Comparison of ENCODE assay signal across 9 mouse cellular contexts in the genomic region with DNA sequence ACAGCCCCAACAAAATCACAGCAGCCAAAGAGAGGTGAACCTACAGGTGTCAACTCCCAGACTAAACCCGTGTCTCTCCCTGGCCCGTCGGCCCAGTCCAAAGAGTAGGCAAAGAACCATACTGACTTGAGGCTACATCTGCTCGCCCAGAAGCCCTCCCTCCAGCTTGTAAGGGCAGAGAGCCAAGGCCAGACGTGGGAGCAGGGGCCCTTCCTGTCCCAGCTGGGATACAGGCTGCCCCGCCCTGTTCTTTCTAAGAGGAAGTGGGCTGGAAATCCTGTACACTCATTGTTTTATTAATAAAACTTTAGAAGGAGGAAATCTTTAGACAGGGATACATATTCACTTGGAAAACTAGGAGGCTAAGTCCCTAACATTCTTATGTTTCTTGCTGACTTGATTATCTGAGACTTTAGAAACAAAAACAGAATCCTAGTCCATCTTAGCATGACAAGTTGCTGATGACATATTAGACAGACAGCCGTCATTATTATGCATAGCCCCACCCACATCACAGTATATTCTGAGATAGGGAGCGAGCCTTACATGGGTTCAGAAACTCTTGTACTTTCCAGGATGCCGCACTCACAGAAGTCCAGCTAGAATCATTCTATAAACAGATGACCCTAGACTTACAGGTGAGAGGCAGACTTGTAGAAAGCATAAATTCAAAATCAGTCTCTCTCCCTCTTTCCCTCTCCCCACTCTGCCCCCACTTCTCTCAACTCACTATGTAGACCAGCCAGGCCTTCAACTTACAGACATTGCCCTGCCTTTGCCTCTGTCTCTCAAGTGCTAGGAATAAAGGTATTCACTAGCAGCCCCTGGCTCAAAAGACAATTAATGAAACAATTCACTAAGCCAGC.
A peak's percentile ranks its signal among the peaks of the same experiment; 100 is the strongest.
DNase-seq lines count a peak whose midpoint lies in the region; ATAC-seq and TF ChIP-seq lines count a peak whose summit lies in the region.
"Had no signal": no experiment of that assay in that cellular context is flagged by ENCODE, and none has a peak within 500 bp of the region (broad histone marks: within the 10 kb centered on the region; RNA-seq: fewer than 3 reads in every experiment).

No protein-coding gene starts in this region.

- peak; percentile 42 for DNase-seq in liver
- no peak for DNase-seq in liver, embryonic 11.5 days (ENCODE audit: low spot score)
- DNase-seq in heart, postnatal 25 days (ENCODE audit: low spot score) = peak; percentile 88
- no peak for DNase-seq in liver, adult 2 months (ENCODE audit: extremely low read depth, low read depth, low spot score)
- DNase-seq in ovary, postnatal 14 days (ENCODE audit: low spot score) = peak; percentile 50

- TF ChIP-seq POLR2A in cortical plate, adult 2 months (IDR thresholded peaks at IDR 0.05; ENCODE audit: extremely low read depth, insufficient read depth, low read length) = no peak
- no peak for TF ChIP-seq POLR2A in liver, adult 2 months (IDR thresholded peaks at IDR 0.05; ENCODE audit: extremely low read depth, insufficient read depth, low read length)

- H3K9ac ChIP-seq in liver, embryonic 11.5 days (ENCODE audit: low read depth, low read length) = no peak overlapping the region
- H3K9ac ChIP-seq in liver, adult 2 months (ENCODE audit: low read depth, low read length) = no peak overlapping the region
- no peak overlapping the region for H3K9ac ChIP-seq in forebrain, embryonic 16.5 days (replicated peaks; ENCODE audit: low read depth, low read length)

- H3K4me1 ChIP-seq in liver, embryonic 11.5 days (replicated peaks; ENCODE audit: control insufficient read depth, insufficient read depth, low read length) = 0 out of 2 replicates have a peak, but pooled peaks cover 4% of the 10 kb centered on the region
- peaks cover 8% of the 10 kb centered on the region for H3K4me1 ChIP-seq in cortical plate, adult 2 months (ENCODE audit: control insufficient read depth, insufficient read depth, low read length)
- peaks cover 10% of the 10 kb centered on the region for H3K4me1 ChIP-seq in liver, adult 2 months (ENCODE audit: control insufficient read depth, insufficient read depth, low read length)
- no peaks in the 10 kb centered on the region for H3K4me1 ChIP-seq in forebrain, embryonic 16.5 days (replicated peaks; ENCODE audit: control insufficient read depth, insufficient read depth, low read length)

- no peak overlapping the region for H3K4me3 ChIP-seq in liver, embryonic 11.5 days (ENCODE audit: low read depth, low read length)
- no peak overlapping the region for H3K4me3 ChIP-seq in cortical plate, adult 2 months (ENCODE audit: insufficient read depth, low read length)
- no peak overlapping the region for H3K4me3 ChIP-seq in liver, adult 2 months (ENCODE audit: insufficient read depth, low read depth, low read length)
- no peak overlapping the region for H3K4me3 ChIP-seq in forebrain, embryonic 16.5 days (replicated peaks; ENCODE audit: low read length)

- H3K79me2 ChIP-seq in liver, adult 2 months (ENCODE audit: control insufficient read depth, insufficient read depth, low read length) = peaks cover 14% of the 10 kb centered on the region; the same call in 1 of the 2 replicates

- intact Hi-C loops in heart, postnatal 25 days (cut with DNase I) = loop anchor here (2.0 to 5.0 kb wide), 2 partner anchors 17 to 122 kb away; no protein-coding TSS in a partner anchor

- H3K27ac ChIP-seq in liver, embryonic 11.5 days (ENCODE audit: low read depth, low read length) = no peak overlapping the region
- peak overlapping the region; percentile 89 for H3K27ac ChIP-seq in cortical plate, adult 2 months (ENCODE audit: insufficient read depth, low read length)
- peak overlapping the region; percentile 77 for H3K27ac ChIP-seq in liver, adult 2 months (replicated peaks; ENCODE audit: insufficient read depth, low read depth, low read length)
- H3K27ac ChIP-seq in forebrain, embryonic 16.5 days (ENCODE audit: low read length) = no peak overlapping the region; the same call in 1 of the 2 replicates

- 63% methylated on average over 9 of the region's 9 CpGs for WGBS in liver, embryonic 11.5 days
- 75% methylated on average over 9 of the region's 9 CpGs for WGBS in liver, adult 2 months
- 72% methylated on average over 9 of the region's 9 CpGs for WGBS in forebrain, embryonic 16.5 days

- no peak for TF ChIP-seq CTCF in cortical plate, adult 2 months (IDR thresholded peaks at IDR 0.05; ENCODE audit: extremely low read depth, insufficient read depth, low read length)
- no peak for TF ChIP-seq CTCF in liver, adult 2 months (IDR thresholded peaks at IDR 0.05; ENCODE audit: low read depth, low read length)

- H3K36me3 ChIP-seq in liver, embryonic 11.5 days (ENCODE audit: control insufficient read depth, insufficient read depth, low read length) = no peaks in the 10 kb centered on the region
- H3K36me3 ChIP-seq in liver, adult 2 months (ENCODE audit: control insufficient read depth, insufficient read depth, low read length) = no peaks in the 10 kb centered on the region
- H3K36me3 ChIP-seq in forebrain, embryonic 16.5 days (ENCODE audit: control insufficient read depth, insufficient read depth) = no peaks in the 10 kb centered on the region

- no peak overlapping the region for H3K4me2 ChIP-seq in liver, embryonic 11.5 days
- no peak overlapping the region for H3K4me2 ChIP-seq in forebrain, embryonic 16.5 days (ENCODE audit: low read length)

- H3K27me3 ChIP-seq in liver, embryonic 11.5 days (replicated peaks; ENCODE audit: control insufficient read depth, insufficient read depth, low read length) = no peaks in the 10 kb centered on the region
- no peaks in the 10 kb centered on the region for H3K27me3 ChIP-seq in liver, adult 2 months (ENCODE audit: control insufficient read depth, insufficient read depth, low read length)
- H3K27me3 ChIP-seq in forebrain, embryonic 16.5 days (replicated peaks; ENCODE audit: control insufficient read depth, insufficient read depth, low read length) = no peaks in the 10 kb centered on the region

- no peaks in the 10 kb centered on the region for H3K9me3 ChIP-seq in liver, embryonic 11.5 days (ENCODE audit: control insufficient read depth, low read length)
- no peaks in the 10 kb centered on the region for H3K9me3 ChIP-seq in forebrain, embryonic 16.5 days (ENCODE audit: control insufficient read depth, low read length)
- H3K9me3 ChIP-seq: G1E had no signal

- no peak for ATAC-seq in liver, embryonic 11.5 days (replicated peaks; ENCODE audit: low FRiP score)
- ATAC-seq in forebrain, embryonic 16.5 days = no peak
- no peak for ATAC-seq in frontal cortex, adult (ENCODE audit: low TSS enrichment)

Comparison
In these comparisons a context has a peak if more than half of its experiments do, and no peak if none do; other contexts are left out.
1. DNase-seq: peak in liver (single experiment), heart, postnatal 25 days (single experiment) and ovary, postnatal 14 days (single experiment); none in liver, embryonic 11.5 days (single experiment) and liver, adult 2 months (single experiment).
2. H3K27ac ChIP-seq: peak in cortical plate, adult 2 months (single experiment) and liver, adult 2 months (single experiment); none in liver, embryonic 11.5 days (single experiment) and forebrain, embryonic 16.5 days (single experiment).